Mouse (Mus musculus) forelimb bud, embryonic 11.5 days (tissue): ENCODE data around the gene Otulin.

Source experiments
- DNase-seq: peaks from one replicate; pipeline ENCODE4 v3.0.0-alpha.2; 2012; ENCODE audit warnings: low read depth, low spot score

Gene Otulin

DNA sequence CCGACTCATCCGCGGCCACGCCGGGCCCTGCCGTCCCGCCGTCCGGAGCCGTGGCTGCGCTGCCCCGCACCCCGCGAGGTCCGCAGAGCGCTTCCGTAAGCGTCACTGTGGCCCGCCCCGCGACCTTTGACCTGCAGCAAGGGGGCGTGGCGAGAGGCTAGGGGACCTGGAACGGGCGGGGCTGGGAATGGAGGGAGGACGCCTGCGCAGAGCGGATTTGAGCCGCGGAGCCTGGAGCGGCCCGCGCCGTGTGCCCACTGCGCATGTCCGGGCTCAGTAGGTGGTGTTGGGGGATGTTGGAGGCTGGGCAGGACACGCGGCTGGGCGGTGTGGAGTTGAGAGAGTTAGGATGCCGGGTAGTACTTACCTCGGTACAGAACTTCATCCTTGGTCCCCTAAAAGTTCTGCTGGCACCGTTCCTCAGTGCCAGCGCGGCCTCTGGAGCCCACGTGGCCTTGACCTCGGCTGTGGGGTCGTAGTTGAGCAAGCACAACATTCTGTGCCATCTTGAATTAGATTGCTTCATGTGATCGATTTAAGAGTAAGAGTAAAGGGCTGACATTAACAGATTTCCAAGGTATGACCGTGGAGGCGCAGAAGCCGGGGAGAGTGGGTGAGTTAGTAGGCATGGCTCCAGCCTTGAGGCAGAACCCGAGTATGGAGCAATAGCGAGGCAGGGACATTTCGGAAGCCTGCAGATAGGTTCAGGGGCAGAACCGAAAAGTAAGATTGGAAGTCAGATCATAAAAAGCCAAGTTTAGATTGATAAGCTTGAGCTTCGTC lies at the start of gene Otulin:
Otulin (minus strand) TSS at position 93 of the 783 bp plus-strand sequence.
- peak; percentile 97 for DNase-seq

GRCm38 (mm10) chr15:27678511-27678910 lies 48.0 kb upstream of the Otulin start:
- no peak for DNase-seq

GRCm38 (mm10) chr15:27677801-27678200 lies 47.3 kb upstream of the Otulin start:
- no peak for DNase-seq

- no peak for DNase-seq
These were observed 45.7 kb upstream of the Otulin start for GRCm38 (mm10) chr15:27676211-27676610.

DNA sequence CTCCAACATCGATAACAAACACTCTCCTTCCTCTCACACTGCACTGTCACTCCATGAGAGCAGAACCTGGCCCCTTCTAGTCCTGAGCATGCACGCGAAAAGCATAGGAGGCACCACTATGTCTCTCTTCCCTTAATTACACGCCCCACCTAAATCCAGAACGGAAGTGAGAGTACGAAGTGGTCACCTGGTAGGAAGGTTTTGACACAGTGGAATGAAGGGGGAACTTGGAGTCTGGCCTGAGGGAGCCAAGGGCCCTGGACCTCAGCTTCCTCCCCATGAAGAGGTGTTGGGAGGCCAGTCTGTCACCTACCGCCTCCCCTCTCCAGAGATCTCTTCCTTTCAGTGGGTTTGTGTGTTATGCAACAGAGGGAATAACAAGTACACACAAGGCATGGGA lies 44.6 kb upstream of the Otulin start:
- no peak for DNase-seq

GRCm38 (mm10) chr15:27674041-27674440 lies 43.5 kb upstream of the Otulin start:
- DNase-seq, result no peak

GRCm38 (mm10) chr15:27673151-27673550 lies 42.7 kb upstream of the Otulin start:
- DNase-seq, result no peak

DNA sequence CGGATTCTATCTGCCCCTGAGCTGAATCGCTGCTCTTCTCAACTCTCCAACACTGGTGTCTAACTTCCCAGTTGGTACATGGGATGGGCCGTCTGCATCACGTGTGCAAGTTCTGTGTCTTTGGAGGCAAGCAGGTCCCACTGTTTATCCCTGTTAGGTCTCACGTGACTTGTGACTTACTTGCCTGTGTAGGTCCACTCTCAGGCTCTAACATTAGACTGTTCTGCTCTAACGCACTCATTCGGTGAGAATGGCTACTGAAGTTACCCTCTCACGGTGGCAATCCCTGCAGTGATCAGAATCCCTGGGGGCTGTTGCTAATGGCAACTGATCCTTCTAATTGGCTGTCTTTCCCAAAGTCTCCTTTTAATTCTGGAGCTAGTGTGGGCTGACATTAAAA lies 41.8 kb upstream of the Otulin start:
- DNase-seq, result no peak

DNA sequence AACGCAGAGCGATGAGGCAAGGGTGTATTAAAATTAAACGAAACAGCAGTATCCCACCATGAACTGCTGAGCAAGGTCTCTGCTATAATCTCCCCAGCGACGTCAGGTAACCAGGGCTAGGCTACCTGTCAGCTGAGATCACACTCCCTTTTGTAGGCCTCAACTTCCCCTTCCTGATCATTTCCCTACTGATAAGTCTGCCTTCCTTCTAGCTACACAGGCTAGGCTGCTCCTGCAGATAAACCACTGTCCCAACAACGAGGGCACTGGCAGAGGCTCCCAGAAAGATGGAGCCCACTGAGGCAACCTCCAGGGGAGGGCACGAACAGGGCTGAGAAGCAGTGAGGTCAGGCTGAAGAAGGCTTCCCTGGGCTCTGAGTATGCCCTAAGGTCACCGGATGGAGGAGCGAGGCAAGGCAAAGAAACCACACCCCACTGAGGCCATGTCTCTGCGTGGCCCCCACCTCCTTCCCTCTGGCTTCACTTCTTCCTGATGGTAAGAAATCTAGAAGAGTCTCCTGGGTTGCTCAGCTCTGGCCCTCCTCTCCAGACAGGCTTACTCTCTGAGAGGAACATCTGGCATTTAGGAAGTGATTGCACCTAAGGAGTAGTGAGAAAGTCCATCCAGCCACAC lies 41.2 kb upstream of the Otulin start:
- DNase-seq, result no peak

DNA sequence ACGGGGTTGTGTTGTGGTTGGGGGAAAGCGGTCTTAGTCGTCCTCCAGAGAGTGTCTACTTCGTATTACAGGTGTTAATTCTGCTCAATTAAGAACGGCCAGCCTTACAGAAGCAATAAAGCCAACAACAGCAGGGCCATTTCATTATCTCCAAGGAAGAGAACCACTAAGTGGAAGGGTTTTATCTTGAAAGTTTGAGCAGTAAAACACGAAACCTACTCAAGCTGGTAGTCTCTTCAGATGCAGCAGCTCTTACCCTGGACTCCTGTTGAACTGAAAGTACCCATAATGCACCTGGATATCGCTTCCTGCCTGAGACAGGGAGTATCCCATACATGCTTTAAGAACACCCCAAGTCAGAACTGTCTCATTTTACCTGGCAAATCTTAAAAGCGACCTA lies 40.2 kb upstream of the Otulin start:
- DNase-seq, result no peak

DNA sequence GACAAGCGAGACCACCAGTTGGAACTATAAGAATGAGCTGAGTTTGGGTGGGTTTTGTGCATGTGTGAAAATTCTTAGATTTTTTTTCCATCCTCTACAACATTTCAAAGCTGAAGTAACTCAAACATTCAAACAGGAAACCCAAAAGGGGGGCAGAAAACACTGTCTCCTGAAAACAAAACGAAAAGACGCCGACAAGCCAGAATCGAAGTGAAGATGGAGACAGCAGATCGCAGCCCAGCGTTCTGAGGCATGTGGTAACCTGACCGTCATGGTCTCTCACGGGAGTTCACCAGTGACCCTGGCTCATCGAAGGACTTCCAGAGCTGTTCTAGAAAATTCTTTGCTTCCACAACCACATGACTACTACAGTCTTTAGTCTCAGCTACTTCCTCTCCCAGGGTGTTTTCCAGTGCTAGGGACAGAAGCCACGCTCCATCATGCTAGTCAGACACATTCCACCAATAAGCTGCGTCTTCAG lies 39.5 kb upstream of the Otulin start:
- DNase-seq, result no peak

DNA sequence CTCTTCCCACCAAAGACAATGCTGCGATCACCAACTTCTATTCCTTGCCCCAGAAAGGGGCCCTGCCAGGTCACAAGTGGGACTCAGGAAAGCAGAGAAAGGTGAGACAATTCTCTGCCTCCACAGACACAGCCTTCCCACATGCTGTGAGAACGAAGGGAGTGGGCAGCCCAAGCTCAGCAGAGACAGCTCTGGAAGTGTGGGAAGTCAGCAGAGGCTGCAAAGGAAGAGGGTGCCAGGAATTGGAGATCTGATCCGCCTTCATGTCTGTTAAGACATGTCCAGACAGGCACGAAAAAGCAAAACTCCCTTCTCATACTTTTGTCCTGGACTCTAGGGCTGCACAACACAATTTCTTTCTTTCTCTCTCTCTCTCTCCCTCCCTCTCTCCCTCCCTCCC lies 38.8 kb upstream of the Otulin start:
- no peak for DNase-seq

GRCm38 (mm10) chr15:27668557-27668956 lies 38.1 kb upstream of the Otulin start:
- DNase-seq, result no peak

DNA sequence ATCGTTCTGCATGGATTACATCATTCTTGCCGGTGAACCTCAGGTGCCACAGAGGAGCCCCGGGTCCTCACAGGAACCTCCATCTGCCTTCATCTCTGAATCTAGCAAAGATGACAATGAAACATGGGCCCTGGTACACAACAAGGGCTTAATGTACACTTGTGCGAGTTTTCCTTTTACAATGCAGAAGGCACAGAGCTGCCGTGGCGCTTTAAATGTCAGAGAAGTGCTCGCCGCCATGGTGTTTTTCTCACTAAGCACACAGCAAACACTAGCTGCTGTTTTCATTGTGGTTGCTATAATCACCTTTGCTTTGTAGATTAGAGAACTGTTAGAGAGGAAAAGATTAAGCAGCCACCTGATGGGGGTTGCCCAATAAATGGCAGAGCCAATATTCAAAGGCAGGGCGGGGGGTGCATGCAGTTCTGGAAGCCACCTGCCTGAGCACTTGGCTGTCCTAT lies 37.5 kb upstream of the Otulin start:
- DNase-seq, result no peak

DNA sequence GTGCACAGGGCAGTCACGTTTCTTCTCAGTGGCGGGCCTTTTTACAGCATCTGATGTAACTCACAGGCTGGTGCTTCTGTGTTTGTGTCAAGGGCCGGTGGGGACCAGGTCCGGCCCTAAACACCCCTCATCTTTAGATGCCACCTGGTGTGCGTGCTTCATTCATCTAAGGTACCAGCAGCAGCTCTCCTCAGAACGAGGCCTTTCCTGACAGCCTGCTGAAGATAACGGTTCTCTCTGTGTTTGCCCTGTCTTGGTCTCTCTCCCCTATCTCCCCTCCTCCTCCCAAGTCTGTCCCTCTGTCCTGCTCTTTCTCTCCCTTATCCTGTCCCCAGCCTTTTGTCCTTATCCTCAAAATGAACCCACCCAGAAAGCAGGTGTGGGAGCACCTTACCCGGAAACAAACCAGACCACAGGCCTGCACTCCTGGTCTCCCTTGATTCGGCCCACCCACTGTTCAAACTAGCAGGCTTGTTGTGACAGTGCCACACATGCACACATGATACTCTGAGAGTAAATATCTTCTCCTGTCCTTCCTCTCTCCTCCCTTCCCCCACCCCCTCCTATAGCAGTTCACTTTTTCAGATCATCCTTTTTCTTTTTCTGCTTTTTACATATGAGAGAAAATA lies 36.5 kb upstream of the Otulin start:
- no peak for DNase-seq

GRCm38 (mm10) chr15:27665392-27665911 lies 35.0 kb upstream of the Otulin start:
- no peak for DNase-seq

- no peak for DNase-seq
These were observed 33.6 kb upstream of the Otulin start for GRCm38 (mm10) chr15:27664126-27664525.

- no peak for DNase-seq
These were observed 32.2 kb upstream of the Otulin start for GRCm38 (mm10) chr15:27662699-27663098.

DNA sequence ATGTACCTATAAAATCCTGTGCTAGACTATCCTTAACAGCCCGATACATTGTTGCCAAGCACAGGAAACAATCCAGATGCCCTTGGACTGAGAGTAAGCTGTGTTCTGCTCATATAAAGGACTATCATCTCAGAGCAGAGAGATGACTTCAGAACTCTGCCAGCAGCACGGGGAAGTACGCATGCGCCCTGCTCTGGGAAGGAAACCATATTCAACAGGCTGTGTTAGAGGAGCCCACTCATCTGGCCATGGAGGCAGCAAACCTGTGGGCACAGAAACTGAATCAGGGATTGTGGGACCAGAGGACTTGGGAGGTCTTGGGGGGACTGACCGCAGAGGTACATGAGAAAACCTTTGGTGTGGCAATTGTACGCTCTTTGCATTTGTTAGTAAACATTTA lies 31.2 kb upstream of the Otulin start:
- no peak for DNase-seq

DNA sequence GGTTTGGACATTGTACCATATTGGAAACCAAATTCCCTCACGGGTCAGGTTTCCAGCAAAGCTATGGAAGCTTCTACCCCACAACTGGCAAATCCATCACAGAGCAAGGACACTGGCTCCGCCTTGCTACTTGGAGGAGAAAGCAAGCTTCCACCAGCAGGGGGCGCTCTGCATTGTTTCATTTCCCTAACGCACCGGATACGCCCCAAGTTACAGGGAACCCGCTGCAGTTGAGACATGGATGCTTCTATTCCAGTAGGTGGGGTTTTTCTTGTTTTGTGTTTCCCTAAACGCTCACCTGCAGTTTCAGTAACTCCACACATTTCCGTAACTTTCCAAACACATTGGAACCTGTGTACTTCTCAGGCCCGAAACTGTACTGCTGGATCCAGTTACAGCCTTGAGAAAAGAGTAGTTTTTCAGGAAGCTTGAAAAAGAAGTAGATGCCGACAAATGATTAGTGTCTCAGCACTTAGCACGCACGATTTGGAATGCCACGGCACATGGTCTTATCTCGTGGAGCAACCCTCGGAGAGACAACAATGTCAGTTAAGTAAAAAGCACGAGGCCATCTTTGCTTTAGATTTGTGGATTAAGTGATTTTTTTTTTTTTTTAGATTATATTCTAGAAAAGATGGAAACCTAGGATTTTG lies 29.2 kb upstream of the Otulin start:
- peak; percentile 89 for DNase-seq

DNA sequence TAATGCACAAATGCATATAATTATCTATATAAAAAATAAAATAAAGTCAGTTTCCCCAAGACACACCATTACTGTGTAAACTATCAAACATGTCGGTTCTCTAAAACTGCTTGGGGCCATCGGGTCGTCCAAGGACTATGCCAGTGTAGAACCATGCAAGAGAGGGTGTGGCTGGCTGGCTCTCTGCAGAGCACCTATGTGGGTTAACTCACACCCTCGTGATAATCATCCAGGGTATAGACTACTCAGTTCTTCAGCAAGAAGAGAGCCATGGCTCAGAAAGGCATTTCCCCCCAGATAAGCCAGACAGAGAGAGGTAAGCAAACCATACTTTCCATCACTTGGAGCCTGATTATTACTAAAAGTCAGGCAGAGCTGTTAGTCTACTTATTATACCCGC lies 28.6 kb upstream of the Otulin start:
- no peak for DNase-seq

- DNase-seq, result peak; percentile 37
These were observed 27.9 kb upstream of the Otulin start for GRCm38 (mm10) chr15:27658356-27658755.
